In genomic region chr4:43823845-43824337, GRCm38 (mm10) we compare ENCODE assay signal across 10 mouse cellular contexts. TPM values are rescaled to one million over a fixed set of nuclear protein-coding genes. Genes with fewer than 3 reads are reported as not detected.
DNase-seq lines count a peak whose midpoint lies in the region; ATAC-seq and TF ChIP-seq lines count a peak whose summit lies in the region.
"Had no signal": no experiment of that assay in that cellular context is flagged by ENCODE, and none has a peak within 500 bp of the region (broad histone marks: within the 10 kb centered on the region; RNA-seq: fewer than 3 reads in every experiment).

Gene Olfr156, minus strand, starts transcription at chr4:43823895.

- H3K9me3 ChIP-seq in midbrain, embryonic 10.5 days (replicated peaks), result no peaks in the 10 kb centered on the region
- no peaks in the 10 kb centered on the region for H3K9me3 ChIP-seq in midbrain, embryonic 16.5 days (replicated peaks; ENCODE audit: control insufficient read depth, low read length, poor library complexity, severe bottlenecking)
- H3K9me3 ChIP-seq: heart, embryonic 15.5 days had no signal

- no peaks in the 10 kb centered on the region for H3K27me3 ChIP-seq in midbrain, embryonic 10.5 days (ENCODE audit: low read depth, poor library complexity, severe bottlenecking)
- no peaks in the 10 kb centered on the region for H3K27me3 ChIP-seq in midbrain, embryonic 16.5 days (ENCODE audit: control insufficient read depth, insufficient read depth, low read depth, low read length)
- H3K27me3 ChIP-seq: heart, embryonic 15.5 days had no signal

- peak; percentile 45 for TF ChIP-seq CTCF in gastrocnemius, adult 2 months (IDR thresholded peaks at IDR 0.05)

- no peak within 1 kb of the TSS for H3K27ac ChIP-seq in gastrocnemius, adult 2 months
- no peak within 1 kb of the TSS for H3K27ac ChIP-seq in midbrain, embryonic 10.5 days (replicated peaks)
- H3K27ac ChIP-seq in midbrain, embryonic 16.5 days (ENCODE audit: low read length), result no peak within 1 kb of the TSS
- H3K27ac ChIP-seq: heart, embryonic 15.5 days had no signal

- WGBS in midbrain, embryonic 10.5 days, result 7% methylated on average over 7 of the region's 7 CpGs
- 11% methylated on average over 7 of the region's 7 CpGs for WGBS in midbrain, embryonic 16.5 days

- no peak for DNase-seq in gastrocnemius, adult 2 months
- DNase-seq in gastrocnemius, postnatal 10 days, result no peak
- DNase-seq in midbrain, embryonic 10.5 days (ENCODE audit: low spot score), result peak; percentile 26
- DNase-seq in embryo, embryonic 9.5 days (ENCODE audit: extremely low spot score), result peak; percentile 55
- DNase-seq in mesoderm, embryonic 11.5 days (ENCODE audit: low read depth, low spot score), result peak; percentile 58
- DNase-seq in thymus, postnatal 4 days, result no peak

- no peak within 1 kb of the TSS for H3K9ac ChIP-seq in midbrain, embryonic 16.5 days (ENCODE audit: low read depth, low read length)
- H3K9ac ChIP-seq: heart, embryonic 15.5 days had no signal

- intact Hi-C loops in gastrocnemius, adult 2 months (cut with DNase I), result no loop called here

- no peak within 1 kb of the TSS for H3K4me3 ChIP-seq in gastrocnemius, adult 2 months
- H3K4me3 ChIP-seq in midbrain, embryonic 10.5 days, result no peak within 1 kb of the TSS
- no peak within 1 kb of the TSS for H3K4me3 ChIP-seq in midbrain, embryonic 16.5 days (ENCODE audit: low read depth, low read length)
- H3K4me3 ChIP-seq: heart, embryonic 15.5 days had no signal

- H3K4me2 ChIP-seq in midbrain, embryonic 16.5 days (ENCODE audit: low read length), result no peak within 1 kb of the TSS
- H3K4me2 ChIP-seq: heart, embryonic 15.5 days had no signal

- no peak for ATAC-seq in midbrain, embryonic 16.5 days
- ATAC-seq in monocyte, adult 5-6 weeks (replicated peaks; ENCODE audit: insufficient number of reproducible peaks, low FRiP score, low TSS enrichment, poor library complexity, severe bottlenecking), result no peak
- ATAC-seq: Patski had no signal

- no peaks in the 10 kb centered on the region for H3K36me3 ChIP-seq in midbrain, embryonic 10.5 days
- no peaks in the 10 kb centered on the region for H3K36me3 ChIP-seq in midbrain, embryonic 16.5 days (ENCODE audit: control insufficient read depth, insufficient read depth, low read length)
- H3K36me3 ChIP-seq: heart, embryonic 15.5 days had no signal

- peaks cover 9% of the 10 kb centered on the region for H3K4me1 ChIP-seq in midbrain, embryonic 10.5 days
- no peaks in the 10 kb centered on the region for H3K4me1 ChIP-seq in midbrain, embryonic 16.5 days (ENCODE audit: control insufficient read depth, insufficient read depth, low read length)
- H3K4me1 ChIP-seq: heart, embryonic 15.5 days had no signal

RNA-seq across cellular contexts. Expression of gene Olfr156, which starts in this region (rescaled TPM):
- not detected for total RNA-seq in gastrocnemius, adult 2 months (2021)
- total RNA-seq in gastrocnemius, postnatal 10 days (2021), result not detected
- not detected in 2 replicates for polyA plus RNA-seq in midbrain, embryonic 10.5 days (2016; fragmentation: Nextera tagmentation; extraction: Ambion mirVana)
- not detected in 2 replicates for polyA plus RNA-seq in midbrain, embryonic 16.5 days (2015; fragmentation: Nextera tagmentation; extraction: Ambion mirVana)
- total RNA-seq in monocyte, adult 5-6 weeks (2017), result not detected in 3 replicates
- polyA plus RNA-seq: heart, embryonic 15.5 days; Patski had no signal

Comparison
In these comparisons a context has a peak if more than half of its experiments do, and no peak if none do; other contexts are left out.
1. Peak in DNase-seq in midbrain, embryonic 10.5 days; RNA of the gene not detected or under 1 TPM.
2. DNase-seq: peak in embryo, embryonic 9.5 days (single experiment) and mesoderm, embryonic 11.5 days (single experiment); none in gastrocnemius, adult 2 months (single experiment), gastrocnemius, postnatal 10 days (single experiment) and thymus, postnatal 4 days (single experiment).